ENCODE assay signal across 8 mouse cellular contexts in the genomic region with DNA sequence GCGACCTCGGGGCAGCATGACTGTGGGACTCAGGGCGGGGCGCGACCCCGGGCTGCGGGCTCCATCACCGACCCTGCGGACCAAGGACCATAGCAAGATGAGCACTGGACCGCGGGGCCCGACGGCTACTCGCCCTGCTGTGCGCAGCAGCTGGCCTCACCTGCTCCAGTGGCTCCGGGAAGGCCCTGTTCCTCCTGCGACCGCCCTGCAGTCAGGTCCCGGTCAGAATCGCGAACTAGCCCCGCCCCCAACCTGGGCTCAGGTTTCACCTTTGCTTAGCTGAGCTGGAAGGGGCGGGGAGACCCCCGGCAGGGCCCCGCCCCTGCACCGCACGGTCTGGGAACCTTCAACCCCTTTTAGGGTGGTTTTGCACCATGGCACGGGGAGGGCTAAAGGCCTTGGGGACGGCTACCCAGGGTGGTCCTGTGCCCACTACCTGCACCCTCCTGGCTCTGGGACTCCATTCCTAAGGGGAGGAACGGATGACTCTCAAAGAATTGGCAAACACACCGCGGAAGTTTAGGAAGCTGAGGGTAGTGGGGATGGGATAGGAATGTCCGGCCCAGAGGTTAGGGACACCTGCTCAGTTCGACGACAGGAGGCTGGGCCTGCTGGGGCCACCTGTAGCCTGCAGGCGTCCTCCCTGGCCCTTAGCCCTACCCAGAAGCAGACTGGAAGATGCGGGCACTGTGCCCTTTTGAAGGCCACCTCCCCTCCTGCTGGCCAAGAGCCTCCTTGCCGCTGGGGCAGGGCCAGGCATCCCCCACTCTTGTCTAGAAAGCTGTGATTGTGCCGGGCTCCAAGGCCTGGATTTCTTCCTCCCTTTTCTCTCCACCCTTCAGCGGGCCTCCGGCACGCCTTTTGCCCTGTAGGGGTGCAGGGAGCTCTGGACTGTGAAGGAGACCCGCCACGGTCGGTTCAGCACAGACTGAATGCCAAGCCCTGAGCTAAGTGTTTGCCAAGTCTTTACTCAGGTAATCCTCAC. TPM values are rescaled to one million over a fixed set of nuclear protein-coding genes. Genes with fewer than 3 reads are reported as not detected.
DNase-seq lines count a peak whose midpoint lies in the region; ATAC-seq lines count a peak whose summit lies in the region.

No protein-coding gene starts in this region.

- peak overlapping the region; percentile 53 for H3K4me3 ChIP-seq in heart, embryonic 13.5 days
- H3K4me3 ChIP-seq in hindbrain, embryonic 13.5 days, result peak overlapping the region; percentile 38

- no peak for ATAC-seq in heart, embryonic 13.5 days (ENCODE audit: extremely low read depth, insufficient number of reproducible peaks, low FRiP score, low TSS enrichment)
- no peak for ATAC-seq in hindbrain, embryonic 13.5 days (ENCODE audit: low FRiP score)

- peak overlapping the region; percentile 74 for H3K9ac ChIP-seq in heart, embryonic 13.5 days
- H3K9ac ChIP-seq in hindbrain, embryonic 13.5 days, result peak overlapping the region; percentile 66

- H3K36me3 ChIP-seq in heart, embryonic 13.5 days, result no peaks in the 10 kb centered on the region
- peaks cover 9% of the 10 kb centered on the region; the same call in 1 of the 2 replicates for H3K36me3 ChIP-seq in hindbrain, embryonic 13.5 days

- DNase-seq in heart, postnatal 14 days, result no peak
- DNase-seq in cerebellum, adult 9-11 months, result peak; percentile 60
- DNase-seq in liver, result peak; percentile 79
- peak; percentile 38 for DNase-seq in naive thymus-derived CD4-positive, alpha-beta T cell, adult 2 months (ENCODE audit: low read depth)
- peak; percentile 67 to 77 for DNase-seq in urinary bladder, postnatal 4 days (ENCODE audit: low spot score in 2 of 2)
- DNase-seq in right cerebral cortex, adult 2 months (ENCODE audit: low spot score in 2 of 2), result no peak

- H3K27ac ChIP-seq in heart, embryonic 13.5 days (replicated peaks), result no peak overlapping the region
- peak overlapping the region; percentile 3; the same call in 1 of the 2 replicates for H3K27ac ChIP-seq in hindbrain, embryonic 13.5 days

- peak overlapping the region; percentile 76 for H3K4me2 ChIP-seq in heart, embryonic 13.5 days
- peak overlapping the region; percentile 59 for H3K4me2 ChIP-seq in hindbrain, embryonic 13.5 days

- H3K9me3 ChIP-seq in heart, embryonic 13.5 days, result no peaks in the 10 kb centered on the region
- H3K9me3 ChIP-seq in hindbrain, embryonic 13.5 days, result no peaks in the 10 kb centered on the region

- H3K4me1 ChIP-seq in heart, embryonic 13.5 days, result peaks cover 38% of the 10 kb centered on the region
- H3K4me1 ChIP-seq in hindbrain, embryonic 13.5 days (replicated peaks), result peaks cover 51% of the 10 kb centered on the region

- peaks cover 71% of the 10 kb centered on the region for H3K27me3 ChIP-seq in heart, embryonic 13.5 days (replicated peaks)
- H3K27me3 ChIP-seq in hindbrain, embryonic 13.5 days, result peaks cover 41% of the 10 kb centered on the region

- 4% methylated on average over 45 of the region's 45 CpGs for WGBS in heart, embryonic 13.5 days
- WGBS in hindbrain, embryonic 13.5 days, result 2% methylated on average over 43 of the region's 45 CpGs

- intact Hi-C loops in heart, postnatal 14 days (cut with DNase I), result no loop called here

RNA-seq across cellular contexts. Expression of gene Pex16, which starts 3.4 kb away (rescaled TPM):
- 15.8 and 17.3 TPM in 2 replicates for polyA plus RNA-seq in heart, embryonic 13.5 days (2015; fragmentation: Nextera tagmentation; extraction: Ambion mirVana)
- 10 to 100 TPM; 23.6 to 25.1 TPM for total RNA-seq in heart, postnatal 14 days (2021)
- 35.7 and 35.8 TPM in 2 replicates for polyA plus RNA-seq in hindbrain, embryonic 13.5 days (2015; fragmentation: Nextera tagmentation; extraction: Ambion mirVana)

RNA-seq across cellular contexts. Expression of gene Large2, which starts 3.6 kb away (rescaled TPM):
- polyA plus RNA-seq in heart, embryonic 13.5 days (2015; fragmentation: Nextera tagmentation; extraction: Ambion mirVana), result 1.8 and 2.3 TPM in 2 replicates
- total RNA-seq in heart, postnatal 14 days (2021), result under 1 TPM; 0.32 to 0.36 TPM
- 1.6 and 2.4 TPM in 2 replicates for polyA plus RNA-seq in hindbrain, embryonic 13.5 days (2015; fragmentation: Nextera tagmentation; extraction: Ambion mirVana)

RNA-seq across cellular contexts. Expression of gene 1700029I15Rik, which starts 11.2 kb away (rescaled TPM):
- 0.62 and 1.2 TPM in 2 replicates for polyA plus RNA-seq in heart, embryonic 13.5 days (2015; fragmentation: Nextera tagmentation; extraction: Ambion mirVana)
- 1 to 10 TPM; 1.4 to 1.9 TPM for total RNA-seq in heart, postnatal 14 days (2021)
- polyA plus RNA-seq in hindbrain, embryonic 13.5 days (2015; fragmentation: Nextera tagmentation; extraction: Ambion mirVana), result 6.3 and 6.9 TPM in 2 replicates

RNA-seq across cellular contexts. Expression of gene Mapk8ip1, which starts 29.9 kb away (rescaled TPM):
- 6.5 and 7.5 TPM in 2 replicates for polyA plus RNA-seq in heart, embryonic 13.5 days (2015; fragmentation: Nextera tagmentation; extraction: Ambion mirVana)
- total RNA-seq in heart, postnatal 14 days (2021), result 1 to 10 TPM; 7.4 to 8.6 TPM
- polyA plus RNA-seq in hindbrain, embryonic 13.5 days (2015; fragmentation: Nextera tagmentation; extraction: Ambion mirVana), result 111 and 112 TPM in 2 replicates

Comparison
In these comparisons a context has a peak if more than half of its experiments do, and no peak if none do; other contexts are left out.
1. DNase-seq: peak in cerebellum, adult 9-11 months (single experiment), liver (single experiment), naive thymus-derived CD4-positive, alpha-beta T cell, adult 2 months (single experiment) and urinary bladder, postnatal 4 days (2 of 2); none in heart, postnatal 14 days (0 of 2) and right cerebral cortex, adult 2 months (0 of 2).